Comparison of ENCODE assay signal across 8 mouse cellular contexts in genomic region chr7:127375271-127376245, GRCm38 (mm10). TPM values are rescaled to one million over a fixed set of nuclear protein-coding genes. Genes with fewer than 3 reads are reported as not detected.
DNase-seq lines count a peak whose midpoint lies in the region; ATAC-seq lines count a peak whose summit lies in the region.
"Not testable (repeated sequence)": the region's sequence is repeated elsewhere in the genome, so short reads cannot be mapped to it uniquely, and the experiment has no call there.

TSS of gene Zfp747 (minus strand) at chr7:127376050.

- H3K4me3 ChIP-seq in hindbrain, embryonic 11.5 days (ENCODE audit: low read depth, low read length): peak within 1 kb of the TSS; percentile 70

- H3K27me3 ChIP-seq in hindbrain, embryonic 11.5 days (ENCODE audit: control insufficient read depth, insufficient read depth, low read length): not testable (repeated sequence)

- H3K27ac ChIP-seq in hindbrain, embryonic 11.5 days (ENCODE audit: low read depth, low read length): not testable (repeated sequence)

- H3K4me1 ChIP-seq in hindbrain, embryonic 11.5 days (replicated peaks; ENCODE audit: control insufficient read depth, insufficient read depth, low read length): not testable (repeated sequence)

- peak within 1 kb of the TSS; percentile 80 for H3K4me2 ChIP-seq in hindbrain, embryonic 11.5 days (replicated peaks; ENCODE audit: low read depth, low read length)

- peak within 1 kb of the TSS; percentile 80 for H3K9ac ChIP-seq in hindbrain, embryonic 11.5 days (ENCODE audit: low read depth, low read length)

- H3K36me3 ChIP-seq in hindbrain, embryonic 11.5 days (ENCODE audit: control insufficient read depth, insufficient read depth, low read length): not testable (repeated sequence)

- peak; percentile 94 for ATAC-seq in frontal cortex, adult (ENCODE audit: low TSS enrichment)
- ATAC-seq in hindbrain, embryonic 11.5 days (ENCODE audit: low FRiP score): peak; percentile 91

- DNase-seq in MN1 (ENCODE audit: low spot score): peak; percentile 94
- DNase-seq in cerebellum, adult 9-10 months: peak; percentile 98
- peak; percentile 88 for DNase-seq in hindbrain, embryonic 11.5 days (ENCODE audit: low spot score)
- DNase-seq in layer of hippocampus, postnatal 10 days (ENCODE audit: low spot score in 2 of 2): peak; percentile 88 to 94
- DNase-seq in lung, postnatal 10 days: peak; percentile 98
- peak; percentile 84 for DNase-seq in ovary, postnatal 36 days (ENCODE audit: low spot score)
- DNase-seq in thymus, postnatal 25 days: peak; percentile 94

- 4% methylated on average over 40 of the region's 49 CpGs for WGBS in hindbrain, embryonic 11.5 days

- not testable (repeated sequence) for H3K9me3 ChIP-seq in hindbrain, embryonic 11.5 days (ENCODE audit: control insufficient read depth, low read length)

RNA-seq across cellular contexts. Expression of gene Zfp747, which starts in this region (rescaled TPM):
- polyA plus RNA-seq in hindbrain, embryonic 11.5 days (2014; fragmentation: Nextera tagmentation; extraction: Ambion mirVana): 6.7 and 9.6 TPM in 2 replicates
- total RNA-seq in layer of hippocampus, postnatal 10 days (2021): 1 to 10 TPM; 7.3 to 7.5 TPM
